Mouse (Mus musculus) olfactory bulb, adult 2 months (tissue): ENCODE results near the gene Ctdsp1.

ENCODE experiments used
- CTCF ChIP-seq: fragments of 200-500 bp; IDR thresholded peaks from 2 replicates; pipeline ENCODE4 v1.5.1; 2012; ENCODE audit warnings: low read depth, mild to moderate bottlenecking, low read length, moderate library complexity; ENCODE audit not compliant: insufficient read depth
- POLR2A ChIP-seq: fragments of 200-500 bp; IDR thresholded peaks from 2 replicates; pipeline ENCODE4 v1.6.1; 2012; ENCODE audit warnings: mild to moderate bottlenecking, low read depth, low read length, moderate library complexity; ENCODE audit not compliant: insufficient read depth

DNA sequence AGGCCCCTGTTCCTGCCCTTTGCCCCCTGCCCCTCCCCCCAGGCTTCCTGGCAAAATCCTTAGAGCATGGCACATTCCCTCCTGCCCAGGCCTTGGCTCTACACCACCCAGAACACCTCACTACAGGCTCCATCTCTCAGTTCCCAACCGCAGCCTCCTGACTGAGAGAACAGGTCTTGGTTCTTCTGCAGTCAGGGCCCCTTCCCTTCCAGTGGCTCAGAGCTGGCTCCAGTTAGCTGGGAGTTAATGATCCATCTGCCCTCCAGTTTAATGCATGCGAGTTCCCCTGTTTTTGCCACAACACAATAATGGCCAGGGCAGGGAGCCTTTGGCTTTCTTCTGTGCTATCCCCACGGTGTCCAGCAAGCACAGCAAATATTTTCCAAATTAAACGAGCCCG lies 48.1 kb upstream of the Ctdsp1 start:
- TF ChIP-seq CTCF = no peak
- TF ChIP-seq POLR2A = no peak
